Mouse (Mus musculus): Measurements from ENCODE around the gene 1700020D05Rik. TPM values are rescaled to one million over a fixed set of nuclear protein-coding genes. Genes with fewer than 3 reads are reported as not detected.

The 1700020D05Rik gene
- polyA plus RNA-seq, 1 experiment from 2014 or later = 0.25 TPM

- Histone ChIP-seq H3K4me1 (ENCODE audit: control insufficient read depth, insufficient read depth, low read length) (peaks cover 17% of the 10 kb centered on the region), H3K4me3 (ENCODE audit: low read depth, low read length) (no peak overlapping the region), H3K36me3 (ENCODE audit: control insufficient read depth, insufficient read depth, low read length) (peaks cover 37% of the 10 kb centered on the region), H3K4me2 (replicated peaks; ENCODE audit: low read depth, low read length) (no peak overlapping the region), H3K27ac (ENCODE audit: low read length) (no peak overlapping the region), H3K9ac (replicated peaks; ENCODE audit: low read depth, low read length) (no peak overlapping the region), H3K9me3 (ENCODE audit: control insufficient read depth, low read depth, low read length) (no peaks in the 10 kb centered on the region), H3K27me3 (ENCODE audit: control insufficient read depth, insufficient read depth, low read length) (no peaks in the 10 kb centered on the region)
- WGBS = 93% methylated on average over 7 of the region's 7 CpGs
- no peak for ATAC-seq (ENCODE audit: insufficient number of reproducible peaks, insufficient read depth, low FRiP score, low read depth)
These were observed 17.8 kb downstream of the 1700020D05Rik start for GRCm38 (mm10) chr19:5485821-5486220.

GRCm38 (mm10) chr19:5485371-5485770 is 18.2 kb downstream of the 1700020D05Rik start:
- Histone ChIP-seq H3K36me3 (ENCODE audit: control insufficient read depth, insufficient read depth, low read length) (peaks cover 40% of the 10 kb centered on the region), H3K4me1 (ENCODE audit: control insufficient read depth, insufficient read depth, low read length) (peaks cover 17% of the 10 kb centered on the region), H3K9ac (replicated peaks; ENCODE audit: low read depth, low read length) (no peak overlapping the region), H3K4me2 (replicated peaks; ENCODE audit: low read depth, low read length) (no peak overlapping the region), H3K4me3 (ENCODE audit: low read depth, low read length) (no peak overlapping the region), H3K27ac (ENCODE audit: low read length) (no peak overlapping the region), H3K9me3 (ENCODE audit: control insufficient read depth, low read depth, low read length) (no peaks in the 10 kb centered on the region), H3K27me3 (ENCODE audit: control insufficient read depth, insufficient read depth, low read length) (no peaks in the 10 kb centered on the region)
- 87% methylated on average over 8 of the region's 8 CpGs for WGBS
- no peak for ATAC-seq (ENCODE audit: insufficient number of reproducible peaks, insufficient read depth, low FRiP score, low read depth)

GRCm38 (mm10) chr19:5484496-5484895 is 19.1 kb downstream of the 1700020D05Rik start:
- ATAC-seq (ENCODE audit: insufficient number of reproducible peaks, insufficient read depth, low FRiP score, low read depth) = no peak
- peaks cover 43% of the 10 kb centered on the region for H3K36me3 ChIP-seq (ENCODE audit: control insufficient read depth, insufficient read depth, low read length)
- 90% methylated on average over 5 of the region's 5 CpGs for WGBS

DNA sequence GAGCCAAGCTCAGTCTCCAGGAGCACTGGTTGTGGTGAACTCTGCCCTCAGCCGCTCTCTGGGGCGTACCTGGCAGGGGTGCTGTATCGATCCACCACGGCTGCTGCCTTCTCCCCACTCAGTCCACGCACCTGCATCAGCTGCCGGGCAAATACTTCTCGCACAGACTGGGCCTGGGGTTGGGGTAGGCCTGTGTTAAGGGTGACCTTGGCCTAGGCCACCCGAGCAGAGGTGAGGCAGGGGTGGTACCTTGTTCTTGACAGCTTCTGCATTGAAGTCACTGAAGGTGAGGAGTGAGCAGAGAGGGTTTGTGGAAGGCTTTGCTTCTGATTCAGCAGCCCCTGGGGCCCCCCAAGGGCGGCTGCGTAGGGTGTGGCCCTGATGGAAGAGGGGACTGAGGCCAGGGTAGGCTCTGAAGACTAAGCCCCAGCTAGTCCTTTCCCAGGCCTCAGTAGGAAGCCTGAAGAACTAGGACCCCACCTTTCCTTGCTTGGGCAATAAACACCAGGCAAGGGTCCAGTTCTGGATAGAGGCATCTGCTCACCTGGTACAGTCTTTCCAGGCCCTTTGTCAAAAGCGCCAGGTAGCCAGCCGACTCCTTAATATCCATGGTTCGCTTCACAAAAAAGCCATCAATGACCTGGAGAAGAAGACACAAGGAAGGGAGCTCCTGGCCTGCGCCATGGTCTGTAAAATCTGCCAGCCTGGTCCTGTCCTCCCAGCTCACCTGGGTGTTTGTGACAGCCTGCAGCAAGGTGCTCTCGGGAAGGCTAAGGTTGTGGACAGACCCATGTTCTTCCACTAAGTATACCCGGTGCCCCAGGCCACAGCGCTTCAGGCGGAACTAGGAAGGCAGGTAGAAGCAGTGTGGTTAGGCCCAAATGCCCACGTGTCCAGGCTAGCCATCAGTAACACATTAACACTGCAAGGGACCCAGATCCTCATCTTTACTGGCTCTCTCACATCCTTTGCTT is 19.9 kb downstream of the 1700020D05Rik start:
- no peaks in the 10 kb centered on the region for H3K27me3 ChIP-seq (ENCODE audit: control insufficient read depth, insufficient read depth, low read length)
- H3K4me2 ChIP-seq (replicated peaks; ENCODE audit: low read depth, low read length) = no peak overlapping the region
- H3K27ac ChIP-seq (ENCODE audit: low read length) = no peak overlapping the region
- no peak overlapping the region for H3K4me3 ChIP-seq (ENCODE audit: low read depth, low read length)
- no peaks in the 10 kb centered on the region for H3K9me3 ChIP-seq (ENCODE audit: control insufficient read depth, low read depth, low read length)
- peaks cover 12% of the 10 kb centered on the region for H3K4me1 ChIP-seq (ENCODE audit: control insufficient read depth, insufficient read depth, low read length)
- 91% methylated on average over 19 of the region's 19 CpGs for WGBS
- no peak for ATAC-seq (ENCODE audit: insufficient number of reproducible peaks, insufficient read depth, low FRiP score, low read depth)
- H3K9ac ChIP-seq (replicated peaks; ENCODE audit: low read depth, low read length) = no peak overlapping the region
- H3K36me3 ChIP-seq (ENCODE audit: control insufficient read depth, insufficient read depth, low read length) = peaks cover 47% of the 10 kb centered on the region

More at GRCm38 (mm10) chr19:5484496-5484895, 19.1 kb downstream of the 1700020D05Rik start:
- Histone ChIP-seq H3K9ac (replicated peaks; ENCODE audit: low read depth, low read length) (no peak overlapping the region), H3K4me1 (ENCODE audit: control insufficient read depth, insufficient read depth, low read length) (peaks cover 15% of the 10 kb centered on the region), H3K4me2 (replicated peaks; ENCODE audit: low read depth, low read length) (no peak overlapping the region), H3K27ac (ENCODE audit: low read length) (no peak overlapping the region), H3K27me3 (ENCODE audit: control insufficient read depth, insufficient read depth, low read length) (no peaks in the 10 kb centered on the region), H3K9me3 (ENCODE audit: control insufficient read depth, low read depth, low read length) (no peaks in the 10 kb centered on the region), H3K4me3 (ENCODE audit: low read depth, low read length) (no peak overlapping the region)

- H3K27ac ChIP-seq (ENCODE audit: low read length) = no peak overlapping the region
- 0 out of 2 replicates have a peak, but pooled peaks cover under 1% of the 10 kb centered on the region for H3K4me1 ChIP-seq (ENCODE audit: control insufficient read depth, insufficient read depth, low read length)
- peaks cover 53% of the 10 kb centered on the region for H3K36me3 ChIP-seq (ENCODE audit: control insufficient read depth, insufficient read depth, low read length)
- H3K9ac ChIP-seq (replicated peaks; ENCODE audit: low read depth, low read length) = no peak overlapping the region
- no peaks in the 10 kb centered on the region for H3K27me3 ChIP-seq (ENCODE audit: control insufficient read depth, insufficient read depth, low read length)
- WGBS = 90% methylated on average over 10 of the region's 10 CpGs
- H3K4me2 ChIP-seq (replicated peaks; ENCODE audit: low read depth, low read length) = no peak overlapping the region
- H3K4me3 ChIP-seq (ENCODE audit: low read depth, low read length) = no peak overlapping the region
- no peaks in the 10 kb centered on the region for H3K9me3 ChIP-seq (ENCODE audit: control insufficient read depth, low read depth, low read length)
- no peak for ATAC-seq (ENCODE audit: insufficient number of reproducible peaks, insufficient read depth, low FRiP score, low read depth)
These were observed 22.2 kb downstream of the 1700020D05Rik start for GRCm38 (mm10) chr19:5481398-5481797.

DNA sequence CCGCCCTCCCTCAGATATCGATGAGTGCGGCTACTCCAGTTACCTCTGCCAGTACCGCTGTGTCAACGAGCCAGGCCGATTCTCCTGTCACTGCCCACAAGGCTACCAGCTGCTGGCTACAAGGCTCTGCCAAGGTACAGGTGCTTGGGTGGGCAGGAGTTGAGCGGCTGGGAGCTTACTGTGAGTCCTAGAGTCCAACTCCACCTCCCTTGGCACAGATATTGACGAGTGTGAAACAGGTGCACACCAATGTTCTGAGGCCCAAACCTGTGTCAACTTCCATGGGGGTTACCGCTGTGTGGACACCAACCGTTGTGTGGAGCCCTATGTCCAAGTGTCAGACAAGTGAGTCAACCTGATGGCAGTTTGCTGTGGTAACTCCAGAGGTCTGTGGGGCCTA is 23.6 kb downstream of the 1700020D05Rik start:
- no peak overlapping the region for H3K4me3 ChIP-seq (ENCODE audit: low read depth, low read length)
- peaks cover 42% of the 10 kb centered on the region for H3K36me3 ChIP-seq (ENCODE audit: control insufficient read depth, insufficient read depth, low read length)
- no peaks in the 10 kb centered on the region for H3K27me3 ChIP-seq (ENCODE audit: control insufficient read depth, insufficient read depth, low read length)
- no peaks in the 10 kb centered on the region for H3K9me3 ChIP-seq (ENCODE audit: control insufficient read depth, low read depth, low read length)
- ATAC-seq (ENCODE audit: insufficient number of reproducible peaks, insufficient read depth, low FRiP score, low read depth) = no peak
- WGBS = 91% methylated on average over 10 of the region's 10 CpGs
- no peak overlapping the region for H3K4me2 ChIP-seq (replicated peaks; ENCODE audit: low read depth, low read length)
- H3K27ac ChIP-seq (ENCODE audit: low read length) = no peak overlapping the region
- H3K4me1 ChIP-seq (ENCODE audit: control insufficient read depth, insufficient read depth, low read length) = peaks cover 5% of the 10 kb centered on the region
- no peak overlapping the region for H3K9ac ChIP-seq (replicated peaks; ENCODE audit: low read depth, low read length)

DNA sequence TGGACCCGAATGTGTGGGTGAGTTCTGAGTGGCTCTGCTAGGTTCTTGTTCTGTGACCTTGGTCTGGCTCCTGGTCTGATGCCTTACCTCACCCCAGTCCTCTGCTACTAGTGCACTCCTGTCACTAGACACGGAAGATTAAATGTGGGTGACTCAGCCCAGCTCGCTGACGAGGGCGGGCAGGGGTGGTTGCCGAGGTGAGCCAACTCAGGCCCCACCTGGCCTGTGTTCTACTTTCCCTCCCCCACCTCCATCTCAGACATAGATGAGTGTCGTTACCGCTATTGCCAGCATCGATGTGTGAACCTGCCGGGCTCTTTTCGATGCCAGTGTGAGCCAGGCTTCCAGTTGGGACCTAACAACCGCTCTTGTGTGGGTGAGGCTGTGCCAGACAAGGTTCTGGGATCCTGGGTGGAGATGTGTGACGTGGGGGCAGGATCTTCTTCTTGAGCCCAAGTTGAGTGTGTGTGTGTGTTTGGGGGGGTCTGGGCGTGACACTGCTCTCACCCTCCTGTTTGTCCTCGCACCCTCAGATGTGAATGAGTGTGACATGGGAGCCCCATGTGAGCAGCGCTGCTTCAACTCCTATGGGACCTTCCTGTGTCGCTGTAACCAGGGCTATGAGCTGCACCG is 25.8 kb downstream of the 1700020D05Rik start:
- Histone ChIP-seq H3K27ac (ENCODE audit: low read length) (no peak overlapping the region), H3K9me3 (ENCODE audit: control insufficient read depth, low read depth, low read length) (no peaks in the 10 kb centered on the region), H3K36me3 (ENCODE audit: control insufficient read depth, insufficient read depth, low read length) (peaks cover 23% of the 10 kb centered on the region), H3K4me1 (ENCODE audit: control insufficient read depth, insufficient read depth, low read length) (peaks cover 5% of the 10 kb centered on the region), H3K27me3 (ENCODE audit: control insufficient read depth, insufficient read depth, low read length) (no peaks in the 10 kb centered on the region), H3K9ac (replicated peaks; ENCODE audit: low read depth, low read length) (no peak overlapping the region), H3K4me3 (ENCODE audit: low read depth, low read length) (no peak overlapping the region), H3K4me2 (replicated peaks; ENCODE audit: low read depth, low read length) (no peak overlapping the region)
- WGBS = 87% methylated on average over 18 of the region's 18 CpGs
- ATAC-seq (ENCODE audit: insufficient number of reproducible peaks, insufficient read depth, low FRiP score, low read depth) = no peak

GRCm38 (mm10) chr19:5477004-5477667 is 26.5 kb downstream of the 1700020D05Rik start:
- ATAC-seq (ENCODE audit: insufficient number of reproducible peaks, insufficient read depth, low FRiP score, low read depth) = no peak
- H3K27ac ChIP-seq (ENCODE audit: low read length) = no peak overlapping the region
- no peak overlapping the region for H3K9ac ChIP-seq (replicated peaks; ENCODE audit: low read depth, low read length)
- no peaks in the 10 kb centered on the region for H3K27me3 ChIP-seq (ENCODE audit: control insufficient read depth, insufficient read depth, low read length)
- no peak overlapping the region for H3K4me3 ChIP-seq (ENCODE audit: low read depth, low read length)
- no peak overlapping the region for H3K4me2 ChIP-seq (replicated peaks; ENCODE audit: low read depth, low read length)
- peaks cover 17% of the 10 kb centered on the region for H3K36me3 ChIP-seq (ENCODE audit: control insufficient read depth, insufficient read depth, low read length)
- no peaks in the 10 kb centered on the region for H3K9me3 ChIP-seq (ENCODE audit: control insufficient read depth, low read depth, low read length)
- peaks cover 5% of the 10 kb centered on the region for H3K4me1 ChIP-seq (ENCODE audit: control insufficient read depth, insufficient read depth, low read length)
- WGBS = 90% methylated on average over 10 of the region's 10 CpGs
